Mouse (Mus musculus): Measurements from ENCODE around the gene Fasn. TPM values are rescaled to one million over a fixed set of nuclear protein-coding genes. Genes with fewer than 3 reads are reported as not detected.

Gene Fasn
- polyA plus RNA-seq, 1 experiment from 2014 or later, result 74.9 TPM

DNA sequence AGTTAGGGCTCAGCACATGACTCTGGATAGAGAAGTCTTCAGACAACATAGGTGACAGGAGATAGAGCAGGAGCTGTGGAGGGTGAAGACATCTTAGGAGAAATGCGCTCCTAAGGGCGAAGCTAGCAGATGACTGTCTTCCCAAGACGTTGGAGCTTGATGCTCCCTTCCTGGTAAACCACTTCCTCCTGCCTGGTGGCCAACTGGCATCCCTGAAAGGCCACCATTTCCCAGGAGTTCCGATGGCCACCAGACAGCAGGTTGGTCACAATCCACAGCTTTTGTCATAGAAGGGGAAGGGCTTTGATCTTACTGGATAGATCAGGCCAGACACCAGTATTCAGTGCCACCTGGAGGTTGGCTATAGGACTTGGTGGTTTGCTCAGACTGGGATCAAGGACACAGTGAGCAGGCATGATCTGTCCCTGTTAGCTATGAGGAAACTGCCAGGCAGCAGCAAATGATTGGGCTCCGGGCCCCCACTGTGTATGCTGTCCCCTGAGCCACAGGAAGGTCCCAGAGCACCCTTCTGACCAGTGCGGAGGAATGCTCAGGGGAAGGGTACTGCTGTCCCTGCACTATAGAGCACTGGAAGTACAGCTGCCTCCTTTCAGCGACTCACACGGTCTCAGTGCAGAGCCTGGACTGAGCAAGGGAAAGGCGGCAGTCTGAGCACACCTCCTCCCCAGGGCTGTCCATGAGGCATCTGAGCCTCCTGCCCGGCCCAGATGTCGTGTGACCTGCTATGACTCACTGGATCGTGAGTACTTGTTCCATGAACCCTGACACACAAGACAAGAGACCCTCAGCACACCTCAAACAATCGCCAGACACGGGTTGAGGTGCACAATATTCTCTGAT is 62.3 kb downstream of the Fasn start:
- H3K4me3 ChIP-seq, result peak overlapping the region; percentile 36; the same call in 1 of the 2 replicates
- peaks cover 13% of the 10 kb centered on the region for H3K9me3 ChIP-seq
- H3K27me3 ChIP-seq (ENCODE audit: insufficient read depth, poor library complexity, severe bottlenecking), result peaks cover 38% of the 10 kb centered on the region
- no peaks in the 10 kb centered on the region for H3K36me3 ChIP-seq
- no peak for DNase-seq (ENCODE audit: low spot score)
- peaks cover 10% of the 10 kb centered on the region for H3K4me1 ChIP-seq
- WGBS, result 66% methylated on average over 14 of the region's 14 CpGs
- H3K27ac ChIP-seq, result peak overlapping the region; percentile 44; the same call in 1 of the 2 replicates

DNA sequence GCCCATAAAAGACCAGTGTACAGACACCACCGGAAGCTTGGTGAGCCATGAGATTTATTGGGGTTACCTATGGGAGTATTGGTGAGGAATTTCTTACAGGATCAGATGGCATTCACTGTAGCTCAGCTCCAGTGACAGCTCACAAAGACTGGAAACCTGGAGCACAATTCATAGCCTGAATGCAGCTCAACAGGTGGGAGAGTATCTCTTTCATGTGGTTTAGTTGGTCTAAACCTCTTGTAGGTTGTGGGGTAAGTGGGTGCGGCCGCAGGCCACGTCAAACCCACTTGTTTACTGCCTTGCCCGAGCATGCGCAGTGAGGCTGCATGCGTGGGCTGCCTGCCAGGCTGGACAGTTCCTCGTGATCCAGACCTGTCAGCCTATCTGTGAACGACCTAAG is 64.1 kb downstream of the Fasn start:
- H3K27me3 ChIP-seq (ENCODE audit: insufficient read depth, poor library complexity, severe bottlenecking), result peaks cover 24% of the 10 kb centered on the region
- 88% methylated on average over 9 of the region's 9 CpGs for WGBS
- H3K4me3 ChIP-seq, result no peak overlapping the region
- no peaks in the 10 kb centered on the region for H3K36me3 ChIP-seq
- DNase-seq (ENCODE audit: low spot score), result no peak
- no peak overlapping the region for H3K27ac ChIP-seq
- H3K4me1 ChIP-seq, result peaks cover 10% of the 10 kb centered on the region
- peaks cover 13% of the 10 kb centered on the region for H3K9me3 ChIP-seq

Other genes with a start within 250 kb of the Fasn start
- gene Arhgdia, start 242.9 kb downstream of the Fasn start, polyA plus RNA-seq (2016; fragmentation: Nextera tagmentation; extraction: Ambion mirVana), result 587 and 673 TPM in 2 replicates
- gene Alyref, start 226.2 kb downstream of the Fasn start, polyA plus RNA-seq (2016; fragmentation: Nextera tagmentation; extraction: Ambion mirVana), result 365 and 444 TPM in 2 replicates
- 186 and 201 TPM in 2 replicates for gene Anapc11, start 226.1 kb downstream of the Fasn start, polyA plus RNA-seq (2016; fragmentation: Nextera tagmentation; extraction: Ambion mirVana)
- gene Npb, start 216.1 kb downstream of the Fasn start, polyA plus RNA-seq (2016; fragmentation: Nextera tagmentation; extraction: Ambion mirVana), result 4.8 and 7.0 TPM in 2 replicates
- 119 and 130 TPM in 2 replicates for gene Pcyt2, start 206.6 kb downstream of the Fasn start, polyA plus RNA-seq (2016; fragmentation: Nextera tagmentation; extraction: Ambion mirVana)
- gene Sirt7, start 199.3 kb downstream of the Fasn start, polyA plus RNA-seq (2016; fragmentation: Nextera tagmentation; extraction: Ambion mirVana), result 25.6 and 29.5 TPM in 2 replicates
- 22.7 and 28.2 TPM in 2 replicates for gene Mafg, start 190.9 kb downstream of the Fasn start, polyA plus RNA-seq (2016; fragmentation: Nextera tagmentation; extraction: Ambion mirVana)
- 28.5 and 29.9 TPM in 2 replicates for gene Pycr1, start 180.8 kb downstream of the Fasn start, polyA plus RNA-seq (2016; fragmentation: Nextera tagmentation; extraction: Ambion mirVana)
- gene Myadml2, start 176.4 kb downstream of the Fasn start, polyA plus RNA-seq (2016; fragmentation: Nextera tagmentation; extraction: Ambion mirVana), result 6.7 and 9.3 TPM in 2 replicates
- gene Notum, start 163.4 kb downstream of the Fasn start, polyA plus RNA-seq (2016; fragmentation: Nextera tagmentation; extraction: Ambion mirVana), result 1.6 and 5.8 TPM in 2 replicates
- gene Aspscr1, start 151.6 kb downstream of the Fasn start, polyA plus RNA-seq (2016; fragmentation: Nextera tagmentation; extraction: Ambion mirVana), result 127 and 134 TPM in 2 replicates
- 124 and 136 TPM in 2 replicates for gene Cenpx, start 110.8 kb downstream of the Fasn start, polyA plus RNA-seq (2016; fragmentation: Nextera tagmentation; extraction: Ambion mirVana)
- 31.7 and 43.6 TPM in 2 replicates for gene Lrrc45, start 110.6 kb downstream of the Fasn start, polyA plus RNA-seq (2016; fragmentation: Nextera tagmentation; extraction: Ambion mirVana)
- gene Rac3, start 103.1 kb downstream of the Fasn start, polyA plus RNA-seq (2016; fragmentation: Nextera tagmentation; extraction: Ambion mirVana), result 6.9 and 13.8 TPM in 2 replicates
- 8.8 and 10.6 TPM in 2 replicates for gene Dcxr, start 97.3 kb downstream of the Fasn start, polyA plus RNA-seq (2016; fragmentation: Nextera tagmentation; extraction: Ambion mirVana)
- 1.1 and 1.3 TPM in 2 replicates for gene Cbr2, start 92.4 kb downstream of the Fasn start, polyA plus RNA-seq (2016; fragmentation: Nextera tagmentation; extraction: Ambion mirVana)
- gene Hmga1b, start 61.8 kb downstream of the Fasn start, polyA plus RNA-seq (2016; fragmentation: Nextera tagmentation; extraction: Ambion mirVana), result 6.4 and 7.7 TPM in 2 replicates
- gene Rfng, start 40.3 kb downstream of the Fasn start, polyA plus RNA-seq (2016; fragmentation: Nextera tagmentation; extraction: Ambion mirVana), result 28.4 and 30.4 TPM in 2 replicates
- gene Gps1, start 40.3 kb downstream of the Fasn start, polyA plus RNA-seq (2016; fragmentation: Nextera tagmentation; extraction: Ambion mirVana), result 184 and 208 TPM in 2 replicates
- gene Dus1l, start 28.1 kb downstream of the Fasn start, polyA plus RNA-seq (2016; fragmentation: Nextera tagmentation; extraction: Ambion mirVana), result 70.5 and 88.8 TPM in 2 replicates
- gene Ccdc57, start 108.3 kb upstream of the Fasn start, polyA plus RNA-seq (2016; fragmentation: Nextera tagmentation; extraction: Ambion mirVana), result 6.0 and 6.5 TPM in 2 replicates
- 416 and 440 TPM in 2 replicates for gene Slc16a3, start 123.9 kb upstream of the Fasn start, polyA plus RNA-seq (2016; fragmentation: Nextera tagmentation; extraction: Ambion mirVana)
- 85.2 and 99.8 TPM in 2 replicates for gene Csnk1d, start 166.8 kb upstream of the Fasn start, polyA plus RNA-seq (2016; fragmentation: Nextera tagmentation; extraction: Ambion mirVana)
- not detected in 2 replicates for gene Cd7, start 214.9 kb upstream of the Fasn start, polyA plus RNA-seq (2016; fragmentation: Nextera tagmentation; extraction: Ambion mirVana)
- not detected in 2 replicates for gene Sectm1b, start 239.0 kb upstream of the Fasn start, polyA plus RNA-seq (2016; fragmentation: Nextera tagmentation; extraction: Ambion mirVana)